Mouse (Mus musculus) bone marrow macrophage, adult 2 months (primary cell): ENCODE measurements around the gene Zfand3.

Experiments used
- CTCF ChIP-seq: IDR thresholded peaks from 2 replicates; pipeline ENCODE4 v1.5.1; 2012; ENCODE audit warnings: low read depth, mild to moderate bottlenecking, low read length, moderate library complexity
- POLR2A ChIP-seq: IDR thresholded peaks from 2 replicates; pipeline ENCODE4 v1.6.1; 2012; ENCODE audit warnings: mild to moderate bottlenecking, low read depth, low read length, borderline replicate concordance

GRCm38 (mm10) chr17:29975731-29976130, 28.8 kb upstream of the Zfand3 start:
- TF ChIP-seq CTCF (peak; percentile 65), POLR2A (no peak)
